ENCODE assay signal across 25 mouse cellular contexts in the genomic region with DNA sequence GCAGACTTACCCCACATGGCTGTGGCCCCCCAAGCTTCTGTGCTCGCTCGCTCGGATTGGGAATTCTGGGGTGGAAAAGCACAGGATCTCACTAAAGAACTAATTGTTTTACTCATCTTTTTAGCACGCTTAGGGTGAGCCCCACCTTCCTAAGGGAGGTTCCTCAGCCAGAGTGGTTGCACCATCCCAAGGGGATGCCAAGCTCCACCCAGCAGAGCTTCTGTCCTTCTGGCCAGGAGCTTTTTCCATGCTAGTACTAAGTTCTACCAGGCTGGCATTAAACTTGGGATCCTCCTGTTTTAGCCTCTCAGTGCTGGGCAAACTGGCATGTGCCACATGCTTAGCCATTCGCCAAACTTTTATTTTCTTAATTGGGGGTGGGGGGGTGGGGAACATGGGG. TPM values are rescaled to one million over a fixed set of nuclear protein-coding genes. Genes with fewer than 3 reads are reported as not detected.
A peak's percentile ranks its signal among the peaks of the same experiment; 100 is the strongest.
DNase-seq lines count a peak whose midpoint lies in the region; ATAC-seq and TF ChIP-seq lines count a peak whose summit lies in the region.
"Had no signal": no experiment of that assay in that cellular context is flagged by ENCODE, and none has a peak within 500 bp of the region (broad histone marks: within the 10 kb centered on the region; RNA-seq: fewer than 3 reads in every experiment).

No protein-coding gene starts in this region.

- peak; percentile 57 for DNase-seq in adrenal gland, adult 2 months
- no peak for DNase-seq in adrenal gland, adult 18-20 months (ENCODE audit: low spot score in 2 of 2)
- DNase-seq in lung, postnatal 0 days (ENCODE audit: low spot score): peak; percentile 32
- DNase-seq in lung, postnatal 4 days: no peak
- DNase-seq in cerebellum, adult 9-10 months: no peak
- no peak for DNase-seq in thymus, adult 2 months
- DNase-seq: cerebellum, adult 18-20 months; cerebellum, postnatal 14 days; forebrain, postnatal 0 days; kidney, adult 18-20 months; kidney, postnatal 4 days; thymus, postnatal 4 days had no signal

- no peak overlapping the region for H3K27ac ChIP-seq in lung, postnatal 0 days (ENCODE audit: low read length)
- no peak overlapping the region for H3K27ac ChIP-seq in thymus, adult 2 months (ENCODE audit: control insufficient read depth, insufficient read depth, low read length)
- H3K27ac ChIP-seq: heart, embryonic 15.5 days; limb, embryonic 13.5 days; liver, embryonic 12.5 days; neural tube, embryonic 13.5 days had no signal

- no peaks in the 10 kb centered on the region for H3K27me3 ChIP-seq in lung, postnatal 0 days (replicated peaks; ENCODE audit: insufficient read depth, low read length)
- H3K27me3 ChIP-seq in thymus, adult 2 months (ENCODE audit: control insufficient read depth, insufficient read depth, low read length): no peaks in the 10 kb centered on the region
- H3K27me3 ChIP-seq: CH12.LX; heart, embryonic 15.5 days; limb, embryonic 13.5 days; neural tube, embryonic 13.5 days had no signal

- ATAC-seq in lung, postnatal 0 days: no peak
- peak; percentile 36; the same call in 1 of the 2 replicates for ATAC-seq in megakaryocyte, adult 5-6 weeks (ENCODE audit: poor library complexity, severe bottlenecking)
- ATAC-seq: forebrain, postnatal 0 days; hindbrain, embryonic 16.5 days; liver, embryonic 12.5 days; midbrain, embryonic 16.5 days had no signal

- H3K36me3 ChIP-seq in lung, postnatal 0 days (ENCODE audit: insufficient read depth, low read length): no peaks in the 10 kb centered on the region
- no peaks in the 10 kb centered on the region for H3K36me3 ChIP-seq in thymus, adult 2 months (ENCODE audit: control insufficient read depth, insufficient read depth, low read length)
- H3K36me3 ChIP-seq: heart, embryonic 15.5 days; limb, embryonic 13.5 days; liver, embryonic 12.5 days; neural tube, embryonic 13.5 days had no signal

- TF ChIP-seq EP300 in lung, postnatal 0 days (IDR thresholded peaks at IDR 0.05): no peak

- H3K9me3 ChIP-seq in lung, postnatal 0 days (ENCODE audit: low read length): no peaks in the 10 kb centered on the region
- H3K9me3 ChIP-seq: heart, embryonic 15.5 days; limb, embryonic 13.5 days; liver, embryonic 12.5 days; neural tube, embryonic 13.5 days had no signal

- no peak overlapping the region for H3K4me2 ChIP-seq in lung, postnatal 0 days (replicated peaks; ENCODE audit: low read depth, low read length)
- H3K4me2 ChIP-seq: heart, embryonic 15.5 days; limb, embryonic 13.5 days; liver, embryonic 12.5 days; midbrain, embryonic 11.5 days; neural tube, embryonic 13.5 days had no signal

- no peak overlapping the region for H3K4me3 ChIP-seq in lung, postnatal 0 days (ENCODE audit: low read depth, low read length)
- no peak overlapping the region for H3K4me3 ChIP-seq in thymus, adult 2 months (ENCODE audit: control insufficient read depth, insufficient read depth, low read length)
- H3K4me3 ChIP-seq: erythroblast, embryonic 14.5 days; heart, embryonic 15.5 days; limb, embryonic 13.5 days; liver, embryonic 12.5 days; neural tube, embryonic 13.5 days had no signal

- H3K9ac ChIP-seq in lung, postnatal 0 days (replicated peaks; ENCODE audit: low read depth): no peak overlapping the region
- H3K9ac ChIP-seq: forebrain, postnatal 0 days; heart, embryonic 15.5 days; limb, embryonic 13.5 days; liver, embryonic 12.5 days; neural tube, embryonic 13.5 days had no signal

- no peak for TF ChIP-seq POLR2A in thymus, adult 2 months (IDR thresholded peaks at IDR 0.05; ENCODE audit: control insufficient read depth, extremely low read depth, insufficient read depth, low read length, poor library complexity)

- WGBS in lung, postnatal 0 days: 79% methylated on average over 5 of the region's 5 CpGs
- WGBS in thymus, adult 2 months: 97% methylated on average over 5 of the region's 5 CpGs

- TF ChIP-seq CTCF in lung, postnatal 0 days (IDR thresholded peaks at IDR 0.05): no peak
- no peak for TF ChIP-seq CTCF in thymus, adult 2 months (IDR thresholded peaks at IDR 0.05; ENCODE audit: borderline replicate concordance, control insufficient read depth, extremely low read depth, insufficient read depth, low read length, poor library complexity)

- H3K4me1 ChIP-seq in lung, postnatal 0 days (ENCODE audit: insufficient read depth, low read depth, low read length): no peaks in the 10 kb centered on the region
- H3K4me1 ChIP-seq in thymus, adult 2 months (replicated peaks; ENCODE audit: control insufficient read depth, insufficient read depth, low read length): peaks cover 11% of the 10 kb centered on the region
- H3K4me1 ChIP-seq: heart, embryonic 15.5 days; limb, embryonic 13.5 days; neural tube, embryonic 13.5 days had no signal

RNA-seq across cellular contexts. Expression of a gene that starts 24.9 kb away (rescaled TPM):
- total RNA-seq in adrenal gland, adult 2 months (2021): 1 to 10 TPM in 1 of 2 experiments, under 1 TPM in 1; 0.58 to 1.0 TPM
- 1.0 and 2.0 TPM in 2 replicates for polyA plus RNA-seq in adrenal gland, adult 2 months (2012; rRNA removed)
- 1 to 10 TPM in 1 of 2 experiments, under 1 TPM in 1; 0.89 to 1.3 TPM for total RNA-seq in adrenal gland, adult 18-20 months (2021)
- polyA plus RNA-seq in lung, postnatal 0 days (2015; fragmentation: Nextera tagmentation; extraction: Ambion mirVana): 0.73 and 0.83 TPM in 2 replicates
- total RNA-seq in megakaryocyte, adult 5-6 weeks (2015): 74.6 and 82.8 TPM in 2 replicates
- 241 and 246 TPM in 2 replicates for total RNA-seq in megakaryocyte, adult 5-6 weeks (2017)
- 135 and 157 TPM in 2 replicates for polyA plus RNA-seq in thymus, adult 2 months (2012; rRNA removed)
- polyA plus RNA-seq: hindbrain, embryonic 16.5 days; midbrain, embryonic 11.5 days; midbrain, embryonic 16.5 days had no signal

RNA-seq across cellular contexts. Expression of a gene that starts 33.3 kb away (rescaled TPM):
- total RNA-seq in adrenal gland, adult 2 months (2021): 10 to 100 TPM; 37.6 to 67.6 TPM
- polyA plus RNA-seq in adrenal gland, adult 2 months (2012; rRNA removed): 12.7 and 13.8 TPM in 2 replicates
- total RNA-seq in adrenal gland, adult 18-20 months (2021): 10 to 100 TPM; 51.6 to 62.3 TPM
- polyA plus RNA-seq in lung, postnatal 0 days (2015; fragmentation: Nextera tagmentation; extraction: Ambion mirVana): 28.4 and 29.6 TPM in 2 replicates
- 16.1 and 19.0 TPM in 2 replicates for total RNA-seq in megakaryocyte, adult 5-6 weeks (2015)
- 51.8 and 57.5 TPM in 2 replicates for total RNA-seq in megakaryocyte, adult 5-6 weeks (2017)
- 63.4 and 67.2 TPM in 2 replicates for polyA plus RNA-seq in thymus, adult 2 months (2012; rRNA removed)

RNA-seq across cellular contexts. Expression of a gene that starts 40.5 kb away (rescaled TPM):
- under 1 TPM; 0.49 to 0.52 TPM for total RNA-seq in adrenal gland, adult 2 months (2021)
- 0.77 and 1.0 TPM in 2 replicates for polyA plus RNA-seq in adrenal gland, adult 2 months (2012; rRNA removed)
- under 1 TPM; 0.30 to 0.51 TPM for total RNA-seq in adrenal gland, adult 18-20 months (2021)
- 0.14 and 0.21 TPM in 2 replicates for polyA plus RNA-seq in lung, postnatal 0 days (2015; fragmentation: Nextera tagmentation; extraction: Ambion mirVana)
- 2.0 and 3.3 TPM in 2 replicates for total RNA-seq in megakaryocyte, adult 5-6 weeks (2015)
- 1.1 and 2.8 TPM in 2 replicates for total RNA-seq in megakaryocyte, adult 5-6 weeks (2017)
- polyA plus RNA-seq in thymus, adult 2 months (2012; rRNA removed): 8.0 and 10.1 TPM in 2 replicates
- total RNA-seq: heart, adult 8-10 months; heart, postnatal 25 days had no signal
- polyA plus RNA-seq: C2C12 had no signal

RNA-seq across cellular contexts. Expression of a gene that starts 45.7 kb away (rescaled TPM):
- 10 to 100 TPM; 36.0 to 43.6 TPM for total RNA-seq in adrenal gland, adult 2 months (2021)
- 31.5 and 35.1 TPM in 2 replicates for polyA plus RNA-seq in adrenal gland, adult 2 months (2012; rRNA removed)
- total RNA-seq in adrenal gland, adult 18-20 months (2021): 10 to 100 TPM; 43.3 to 47.5 TPM
- 14.4 and 15.0 TPM in 2 replicates for polyA plus RNA-seq in lung, postnatal 0 days (2015; fragmentation: Nextera tagmentation; extraction: Ambion mirVana)
- total RNA-seq in megakaryocyte, adult 5-6 weeks (2015): 27.0 and 27.4 TPM in 2 replicates
- 59.8 and 74.2 TPM in 2 replicates for total RNA-seq in megakaryocyte, adult 5-6 weeks (2017)
- polyA plus RNA-seq in thymus, adult 2 months (2012; rRNA removed): 70.3 and 81.3 TPM in 2 replicates

RNA-seq across cellular contexts. Expression of a gene that starts 46.1 kb away (rescaled TPM):
- 1 to 10 TPM; 2.2 to 2.3 TPM for total RNA-seq in adrenal gland, adult 2 months (2021)
- not detected in 2 replicates for polyA plus RNA-seq in adrenal gland, adult 2 months (2012; rRNA removed)
- total RNA-seq in adrenal gland, adult 18-20 months (2021): 10 to 100 TPM in 1 of 2 experiments, under 1 TPM in 1; 0.66 to 16.3 TPM
- polyA plus RNA-seq in lung, postnatal 0 days (2015; fragmentation: Nextera tagmentation; extraction: Ambion mirVana): 6.4 and 8.0 TPM in 2 replicates
- 5.0 and 6.0 TPM in 2 replicates for total RNA-seq in megakaryocyte, adult 5-6 weeks (2015)
- 2.3 and 3.3 TPM in 2 replicates for total RNA-seq in megakaryocyte, adult 5-6 weeks (2017)
- 10.7 and 12.3 TPM in 2 replicates for polyA plus RNA-seq in thymus, adult 2 months (2012; rRNA removed)

Comparison
In these comparisons a context has a peak if more than half of its experiments do, and no peak if none do; other contexts are left out.
1. DNase-seq: peak in adrenal gland, adult 2 months (single experiment) and lung, postnatal 0 days (single experiment); none in adrenal gland, adult 18-20 months (0 of 2), lung, postnatal 4 days (0 of 2), cerebellum, adult 9-10 months (single experiment) and thymus, adult 2 months (single experiment).
2. RNA of a gene that starts 24.9 kb away (total RNA-seq): 74.6 to 246 TPM in megakaryocyte, adult 5-6 weeks; 0.89 to 1.3 TPM in adrenal gland, adult 18-20 months and 0.58 to 1.0 TPM in adrenal gland, adult 2 months; every median in the first group is over 10 times any median in the second.